25 mouse cellular contexts compared by ENCODE assay signal in the genomic region with DNA sequence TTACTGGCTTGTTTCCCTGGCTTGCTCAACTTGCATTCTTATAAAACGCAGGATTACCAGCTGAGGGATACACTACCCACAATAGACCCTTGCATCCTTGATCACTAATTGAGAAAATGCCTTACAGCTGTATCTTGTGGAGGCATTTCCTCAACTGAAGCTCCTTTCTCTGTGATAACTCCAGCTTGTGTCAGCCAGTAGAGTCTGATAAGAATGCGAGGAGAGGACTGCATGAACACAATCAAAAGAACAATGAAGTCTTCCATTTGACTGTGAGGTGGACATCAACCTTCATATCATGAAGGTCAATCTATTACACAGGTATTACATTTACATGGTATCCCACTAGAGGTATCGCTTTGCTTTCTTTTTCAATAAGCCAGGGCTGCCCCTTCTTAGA.
"Had no signal": no experiment of that assay in that cellular context is flagged by ENCODE, and none has a peak within 500 bp of the region (broad histone marks: within the 10 kb centered on the region; RNA-seq: fewer than 3 reads in every experiment).

No protein-coding gene starts in this region.

- H3K36me3 ChIP-seq: embryonic facial prominence, embryonic 10.5 days; embryonic facial prominence, embryonic 12.5 days; embryonic facial prominence, embryonic 13.5 days; embryonic facial prominence, embryonic 15.5 days; forebrain, embryonic 10.5 days; forebrain, embryonic 12.5 days; forebrain, embryonic 15.5 days had no signal

- H3K27ac ChIP-seq: embryonic facial prominence, embryonic 10.5 days; embryonic facial prominence, embryonic 12.5 days; embryonic facial prominence, embryonic 13.5 days; embryonic facial prominence, embryonic 15.5 days; forebrain, embryonic 10.5 days; forebrain, embryonic 12.5 days; forebrain, embryonic 13.5 days; forebrain, embryonic 15.5 days; gastrocnemius, adult 2 months; heart, adult 2 months had no signal

- H3K4me1 ChIP-seq: embryonic facial prominence, embryonic 10.5 days; embryonic facial prominence, embryonic 12.5 days; embryonic facial prominence, embryonic 13.5 days; embryonic facial prominence, embryonic 15.5 days; forebrain, embryonic 10.5 days; forebrain, embryonic 12.5 days; forebrain, embryonic 13.5 days; forebrain, embryonic 15.5 days had no signal

- H3K9me3 ChIP-seq: embryonic facial prominence, embryonic 10.5 days; embryonic facial prominence, embryonic 12.5 days; embryonic facial prominence, embryonic 13.5 days; embryonic facial prominence, embryonic 15.5 days; forebrain, embryonic 10.5 days; forebrain, embryonic 12.5 days; forebrain, embryonic 13.5 days; forebrain, embryonic 15.5 days had no signal

- H3K27me3 ChIP-seq: embryonic facial prominence, embryonic 12.5 days; embryonic facial prominence, embryonic 13.5 days; embryonic facial prominence, embryonic 15.5 days; forebrain, embryonic 12.5 days; forebrain, embryonic 13.5 days; forebrain, embryonic 15.5 days had no signal

- DNase-seq: cerebellum, adult 9-10 months; cerebellum, adult 9-11 months; cerebellum, postnatal 10 days; cerebellum, postnatal 14 days; cerebellum, postnatal 25 days; cerebellum, postnatal 36 days; embryo, embryonic 11 days; forebrain, postnatal 0 days; gastrocnemius, adult 2 months; gastrocnemius, postnatal 10 days; gastrocnemius, postnatal 14 days; gastrocnemius, postnatal 25 days; gastrocnemius, postnatal 36 days; heart, adult 11 months; heart, adult 18-20 months; heart, adult 2 months had no signal

- H3K9ac ChIP-seq: embryonic facial prominence, embryonic 12.5 days; embryonic facial prominence, embryonic 13.5 days; embryonic facial prominence, embryonic 15.5 days; forebrain, embryonic 12.5 days; forebrain, embryonic 13.5 days; forebrain, embryonic 15.5 days; forebrain, postnatal 0 days had no signal

- H3K4me3 ChIP-seq: embryonic facial prominence, embryonic 10.5 days; embryonic facial prominence, embryonic 12.5 days; embryonic facial prominence, embryonic 13.5 days; embryonic facial prominence, embryonic 15.5 days; erythroblast, embryonic 14.5 days; forebrain, embryonic 10.5 days; forebrain, embryonic 12.5 days; forebrain, embryonic 13.5 days; forebrain, embryonic 15.5 days; gastrocnemius, adult 2 months; heart, adult 2 months had no signal
